Mouse (Mus musculus) liver, adult 2 months (tissue): Measurements from ENCODE around the gene Tbx1. TPM values are rescaled to one million over a fixed set of nuclear protein-coding genes. Genes with fewer than 3 reads are reported as not detected.
"Not testable (repeated sequence)": the region's sequence is repeated elsewhere in the genome, so short reads cannot be mapped to it uniquely, and the experiment has no call there.

ENCODE experiments used
- DNase-seq: peaks from one replicate; pipeline ENCODE4 v3.0.0-alpha.2; 2011; ENCODE audit warnings: low read depth, low spot score; ENCODE audit errors: extremely low read depth
- H3K27ac ChIP-seq: fragments of 200-500 bp; replicated peaks from 2 replicates; pipeline ENCODE4 v1.5.1; 2012; ENCODE audit warnings: low read depth, mild to moderate bottlenecking, control low read depth, inconsistent platforms, low read length; ENCODE audit not compliant: insufficient read depth
- H3K27me3 ChIP-seq: fragments of 200-500 bp; 2 replicates; pipeline ENCODE4 v1.6.1; 2012; ENCODE audit warnings: mild to moderate bottlenecking, moderate library complexity, low read length, inconsistent platforms; ENCODE audit not compliant: control insufficient read depth, insufficient read depth
- H3K36me3 ChIP-seq: fragments of 200-500 bp; 2 replicates; pipeline ENCODE4 v1.6.1; 2012; ENCODE audit warnings: low read length, inconsistent platforms; ENCODE audit not compliant: control insufficient read depth, insufficient read depth
- H3K4me1 ChIP-seq: fragments of 200-500 bp; 2 replicates; pipeline ENCODE4 v1.6.1; 2011; ENCODE audit warnings: low read length; ENCODE audit not compliant: control insufficient read depth, insufficient read depth
- H3K4me3 ChIP-seq: fragments of 200-500 bp; 2 replicates; pipeline ENCODE4 v1.5.1; 2011; ENCODE audit warnings: low read depth, mild to moderate bottlenecking, control low read depth, low read length, moderate library complexity; ENCODE audit not compliant: insufficient read depth
- H3K79me2 ChIP-seq: fragments of 200-500 bp; 2 replicates; pipeline ENCODE4 v1.6.1; 2012; ENCODE audit warnings: inconsistent platforms, mild to moderate bottlenecking, low read length, moderate library complexity; ENCODE audit not compliant: control insufficient read depth, insufficient read depth
- H3K9ac ChIP-seq: fragments of 200-500 bp; 2 replicates; pipeline ENCODE4 v1.6.1; 2012; ENCODE audit warnings: low read depth, mild to moderate bottlenecking, control low read depth, inconsistent platforms, low read length
- CTCF ChIP-seq: fragments of 200-500 bp; IDR thresholded peaks from 2 replicates; pipeline ENCODE4 v1.5.1; 2011; ENCODE audit warnings: low read depth, low read length, control low read depth
- POLR2A ChIP-seq: fragments of 200-500 bp; IDR thresholded peaks from 2 replicates; pipeline ENCODE4 v1.6.1; 2011; ENCODE audit warnings: low read length, control low read depth; ENCODE audit not compliant: insufficient read depth; ENCODE audit errors: extremely low read depth
- WGBS: fragments of 180-500 bp; shearing (Covaris S2); methylation state at CpG from one replicate; pipeline ENCODE4 v1.1.7; 2018; 5-methylcytosine and 5-hydroxymethylcytosine counted together
- polyA plus RNA-seq: library from polyadenylated mRNA; depleted of rRNA; stranded (reverse); fragments of >200 nt; gene quantifications from 2 replicates; pipeline ENCODE4 v1.2.3, GENCODE M21; 2012; rRNA removed
- total RNA-seq: library from RNA; depleted of rRNA; stranded (reverse); fragments of >200 nt; gene quantifications from 2 replicates; pipeline ENCODE4 v1.2.3, GENCODE M21; 2014; rRNA removed

Gene Tbx1
- total and polyA plus RNA-seq, 2 experiments: 0.02 TPM; not detected in 1

DNA sequence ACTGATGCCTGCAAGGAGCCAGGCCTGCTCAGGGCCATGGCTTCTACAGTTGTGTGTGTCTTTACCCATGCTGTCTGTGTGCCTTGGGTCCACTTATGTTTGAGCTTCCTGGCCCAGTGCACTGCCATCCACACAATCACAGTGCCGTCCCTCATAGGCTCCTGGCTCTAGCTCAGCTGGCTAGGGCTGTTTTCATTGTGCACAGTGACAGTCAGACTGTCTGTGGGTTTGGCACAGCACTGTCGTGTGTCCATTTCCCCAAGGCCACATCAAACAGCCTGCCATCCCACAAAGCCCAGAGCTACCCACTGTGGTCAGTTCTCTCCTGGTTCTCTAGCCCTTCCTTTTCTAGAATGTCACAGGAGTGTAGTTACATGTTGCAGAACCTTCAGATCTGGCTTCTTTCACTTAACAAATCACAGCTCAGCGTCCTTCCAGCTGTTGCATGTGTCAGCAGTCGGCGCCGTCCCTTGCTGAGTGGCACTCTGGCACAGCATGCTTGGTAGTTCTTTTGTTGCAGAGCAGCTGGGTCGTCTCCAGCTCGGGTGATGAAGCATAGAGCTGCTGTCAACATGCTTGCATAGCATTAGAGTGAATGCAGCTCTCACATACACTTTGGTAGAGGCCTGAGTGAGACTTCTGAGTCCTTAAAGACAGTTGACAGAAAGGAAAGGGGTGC is 47.2 kb downstream of the Tbx1 start:
- TF ChIP-seq POLR2A: no peak
- TF ChIP-seq CTCF: no peak
- Histone ChIP-seq H3K36me3 (no peaks in the 10 kb centered on the region), H3K4me1 (no peaks in the 10 kb centered on the region), H3K27ac (no peak overlapping the region), H3K27me3 (no peaks in the 10 kb centered on the region), H3K79me2 (no peaks in the 10 kb centered on the region), H3K4me3 (no peak overlapping the region), H3K9ac (no peak overlapping the region)
- DNase-seq: no peak
- 81% methylated on average over 8 of the region's 8 CpGs for WGBS

DNA sequence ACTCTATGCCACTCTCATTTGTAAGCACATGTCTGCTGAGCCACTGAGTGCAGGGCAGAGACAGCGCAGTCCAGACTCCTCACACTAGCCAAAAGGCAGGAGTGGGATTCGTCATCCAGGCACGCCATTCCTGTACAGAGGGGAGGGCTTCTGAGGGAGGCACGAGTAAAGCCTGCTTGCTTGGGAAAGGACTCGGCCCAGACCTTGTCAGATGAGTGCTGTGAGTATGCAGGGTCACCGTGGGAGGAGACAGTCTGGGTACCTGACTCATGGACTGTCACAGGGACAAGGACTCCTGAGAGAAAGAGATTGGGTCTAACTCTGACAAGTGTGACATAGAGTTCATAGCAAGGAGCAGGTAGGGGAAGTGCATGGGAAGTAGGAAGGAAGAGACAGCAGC is 51.2 kb downstream of the Tbx1 start:
- H3K27ac ChIP-seq: no peak overlapping the region
- no peak overlapping the region for H3K4me3 ChIP-seq
- H3K27me3 ChIP-seq: no peaks in the 10 kb centered on the region
- no peaks in the 10 kb centered on the region for H3K4me1 ChIP-seq
- no peak overlapping the region for H3K9ac ChIP-seq
- DNase-seq: no peak
- H3K36me3 ChIP-seq: no peaks in the 10 kb centered on the region
- no peak for TF ChIP-seq POLR2A
- 82% methylated on average over 6 of the region's 6 CpGs for WGBS
- no peaks in the 10 kb centered on the region for H3K79me2 ChIP-seq

- DNase-seq: peak; percentile 45
- 78% methylated on average over 3 of the region's 3 CpGs for WGBS
- no peak for TF ChIP-seq CTCF
These were observed 53.0 kb downstream of the Tbx1 start for GRCm38 (mm10) chr16:18537407-18537990.

DNA sequence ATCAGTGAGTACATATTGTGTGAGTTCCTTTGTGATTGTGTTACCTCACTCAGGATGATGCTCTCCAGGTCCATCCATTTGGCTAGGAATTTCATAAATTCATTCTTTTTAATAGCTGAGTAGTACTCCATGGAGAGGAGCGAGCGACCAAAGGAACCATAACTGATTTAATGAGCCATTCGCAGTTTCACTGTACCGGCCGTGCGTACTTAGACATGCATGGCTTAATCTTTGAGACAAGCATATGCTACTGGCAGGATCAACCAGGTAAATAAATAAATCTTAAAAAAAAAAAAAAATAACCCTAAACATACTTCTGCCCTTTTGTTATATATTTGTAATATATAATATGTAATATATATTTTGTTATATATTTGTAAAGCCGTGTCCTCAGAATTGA is 57.4 kb downstream of the Tbx1 start:
- not testable (repeated sequence) for H3K27me3 ChIP-seq, DNase-seq, H3K36me3 ChIP-seq, H3K27ac ChIP-seq, H3K4me3 ChIP-seq, H3K4me1 ChIP-seq, H3K9ac ChIP-seq, H3K79me2 ChIP-seq
- 98% methylated on average over 7 of the region's 7 CpGs for WGBS

More at GRCm38 (mm10) chr16:18537407-18537990, 53.0 kb downstream of the Tbx1 start:
- Histone ChIP-seq H3K79me2 (no peaks in the 10 kb centered on the region), H3K4me3 (no peak overlapping the region), H3K27ac (no peak overlapping the region), H3K36me3 (no peaks in the 10 kb centered on the region), H3K9ac (no peak overlapping the region), H3K27me3 (no peaks in the 10 kb centered on the region), H3K4me1 (no peaks in the 10 kb centered on the region)

Other genes with a start within 250 kb of the Tbx1 start
- gene Tango2, start 242.6 kb downstream of the Tbx1 start, total RNA-seq: 42.4 and 58.0 TPM in 2 replicates
- 52.6 and 57.1 TPM in 2 replicates for gene Tango2, start 242.6 kb downstream of the Tbx1 start, polyA plus RNA-seq
- 14.1 and 18.5 TPM in 2 replicates for gene Arvcf, start 242.5 kb downstream of the Tbx1 start, total RNA-seq
- 17.1 and 18.4 TPM in 2 replicates for gene Arvcf, start 242.5 kb downstream of the Tbx1 start, polyA plus RNA-seq
- gene Txnrd2, start 164.3 kb downstream of the Tbx1 start, total RNA-seq: 23.9 and 30.9 TPM in 2 replicates
- gene Txnrd2, start 164.3 kb downstream of the Tbx1 start, polyA plus RNA-seq: 39.1 and 46.6 TPM in 2 replicates
- 474 and 538 TPM in 2 replicates for gene Comt, start 163.8 kb downstream of the Tbx1 start, total RNA-seq
- gene Comt, start 163.8 kb downstream of the Tbx1 start, polyA plus RNA-seq: 779 and 1,223 TPM in 2 replicates
- 1.4 and 1.5 TPM in 2 replicates for gene Gnb1l, start 92.0 kb downstream of the Tbx1 start, total RNA-seq
- 3.6 and 4.8 TPM in 2 replicates for gene Gnb1l, start 92.0 kb downstream of the Tbx1 start, polyA plus RNA-seq
- 0.18 and 1.0 TPM in 2 replicates for gene Rtl10, start 91.8 kb downstream of the Tbx1 start, total RNA-seq
- 2.2 and 4.3 TPM in 2 replicates for gene Rtl10, start 91.8 kb downstream of the Tbx1 start, polyA plus RNA-seq
- not detected in 2 replicates for gene Gp1bb, start 31.7 kb upstream of the Tbx1 start, total RNA-seq
- gene Gp1bb, start 31.7 kb upstream of the Tbx1 start, polyA plus RNA-seq: 0.21 TPM in 1 of 2 replicates, not detected in the other
- gene Gm49601, start 35.8 kb upstream of the Tbx1 start, total RNA-seq: not detected in 2 replicates
- 0.37 TPM in 1 of 2 replicates, not detected in the other for gene Gm49601, start 35.8 kb upstream of the Tbx1 start, polyA plus RNA-seq
- gene Sept5, start 39.3 kb upstream of the Tbx1 start, total RNA-seq: 0.18 and 0.60 TPM in 2 replicates
- 0.37 and 0.87 TPM in 2 replicates for gene Sept5, start 39.3 kb upstream of the Tbx1 start, polyA plus RNA-seq
- 7.3 and 8.3 TPM in 2 replicates for gene Cldn5, start 186.2 kb upstream of the Tbx1 start, total RNA-seq
- gene Cldn5, start 186.2 kb upstream of the Tbx1 start, polyA plus RNA-seq: 8.4 and 11.8 TPM in 2 replicates
- 31.5 and 35.3 TPM in 2 replicates for gene Ufd1, start 221.1 kb upstream of the Tbx1 start, total RNA-seq
- gene Ufd1, start 221.1 kb upstream of the Tbx1 start, polyA plus RNA-seq: 15.4 and 20.5 TPM in 2 replicates
- gene Cdc45, start 221.3 kb upstream of the Tbx1 start, total RNA-seq: 0.83 and 2.1 TPM in 2 replicates
- 1.3 and 1.4 TPM in 2 replicates for gene Cdc45, start 221.3 kb upstream of the Tbx1 start, polyA plus RNA-seq
- 14.3 and 15.3 TPM in 2 replicates for gene 2510002D24Rik, start 245.9 kb upstream of the Tbx1 start, total RNA-seq
- gene 2510002D24Rik, start 245.9 kb upstream of the Tbx1 start, polyA plus RNA-seq: 31.9 and 57.9 TPM in 2 replicates
- gene Gm28539, start 245.9 kb upstream of the Tbx1 start, total RNA-seq: 0.94 TPM in 1 of 2 replicates, not detected in the other
- 2.1 and 2.9 TPM in 2 replicates for gene Gm28539, start 245.9 kb upstream of the Tbx1 start, polyA plus RNA-seq